ENCODE assay signal across 8 mouse cellular contexts in the genomic region with DNA sequence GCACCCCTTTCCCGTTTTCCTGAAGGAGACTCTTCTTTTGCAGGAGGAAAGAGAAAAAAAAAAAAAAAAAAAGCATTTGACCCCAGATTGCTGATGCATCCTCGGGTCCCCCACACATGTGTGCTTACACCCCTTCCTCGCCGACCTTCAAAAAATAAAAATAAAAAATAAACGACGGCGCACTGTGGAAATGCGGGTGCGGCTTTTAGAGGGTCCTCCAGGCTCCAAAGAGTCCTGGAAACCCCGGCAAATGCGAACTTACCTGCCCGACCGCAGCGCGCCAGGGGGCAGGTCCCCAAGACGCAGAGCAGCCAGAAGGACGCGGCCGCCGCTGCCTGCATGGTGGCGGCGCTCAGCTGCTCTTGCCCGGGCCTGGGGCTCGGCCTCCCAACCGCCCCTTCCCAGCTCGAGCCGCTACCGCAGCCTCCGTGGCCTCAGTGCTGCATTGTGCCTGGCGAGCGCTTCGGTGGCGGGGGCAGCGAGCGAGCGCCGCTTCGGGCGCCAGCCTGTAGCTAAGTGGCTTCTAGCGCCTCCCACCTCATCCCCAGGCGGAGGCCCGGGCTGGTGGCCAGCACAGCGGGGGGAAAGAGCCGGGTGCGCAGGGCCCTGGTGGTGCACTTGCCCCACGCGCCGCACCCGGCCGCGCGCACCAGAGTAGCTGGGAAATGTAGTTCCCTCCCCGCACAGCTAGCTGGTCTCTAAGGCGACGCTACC. TPM values are rescaled to one million over a fixed set of nuclear protein-coding genes. Genes with fewer than 3 reads are reported as not detected.
A peak's percentile ranks its signal among the peaks of the same experiment; 100 is the strongest.
DNase-seq lines count a peak whose midpoint lies in the region; ATAC-seq lines count a peak whose summit lies in the region.
"Had no signal": no experiment of that assay in that cellular context is flagged by ENCODE, and none has a peak within 500 bp of the region (broad histone marks: within the 10 kb centered on the region; RNA-seq: fewer than 3 reads in every experiment).

Adam22 (minus strand) TSS at position 547 of the 714 bp plus-strand sequence.

- H3K9me3 ChIP-seq in forebrain, embryonic 10.5 days = 0 out of 2 replicates have a peak, but pooled peaks cover 3% of the 10 kb centered on the region
- no peaks in the 10 kb centered on the region for H3K9me3 ChIP-seq in heart, embryonic 12.5 days (replicated peaks)
- no peaks in the 10 kb centered on the region for H3K9me3 ChIP-seq in kidney, embryonic 15.5 days (replicated peaks)
- H3K9me3 ChIP-seq in limb, embryonic 13.5 days = no peaks in the 10 kb centered on the region
- no peaks in the 10 kb centered on the region for H3K9me3 ChIP-seq in midbrain, embryonic 12.5 days

- ATAC-seq in cerebellum, adult (ENCODE audit: insufficient number of reproducible peaks, low FRiP score, low TSS enrichment) = peak; percentile 92
- ATAC-seq in heart, embryonic 12.5 days (ENCODE audit: insufficient number of reproducible peaks, low FRiP score) = peak; percentile 91
- ATAC-seq in kidney, embryonic 15.5 days (replicated peaks; ENCODE audit: low FRiP score) = peak; percentile 96
- peak; percentile 94 for ATAC-seq in limb, embryonic 13.5 days (ENCODE audit: low FRiP score, low read depth)
- ATAC-seq in midbrain, embryonic 12.5 days (ENCODE audit: low FRiP score, low read depth) = peak; percentile 96

- peak within 1 kb of the TSS; percentile 75 for H3K9ac ChIP-seq in heart, embryonic 12.5 days
- H3K9ac ChIP-seq in kidney, embryonic 15.5 days = peak within 1 kb of the TSS; percentile 69
- peak within 1 kb of the TSS; percentile 82 for H3K9ac ChIP-seq in limb, embryonic 13.5 days
- peak within 1 kb of the TSS; percentile 67 for H3K9ac ChIP-seq in midbrain, embryonic 12.5 days (replicated peaks)

- H3K27ac ChIP-seq in forebrain, embryonic 10.5 days = peak within 1 kb of the TSS; percentile 88
- no peak within 1 kb of the TSS for H3K27ac ChIP-seq in heart, embryonic 12.5 days (ENCODE audit: poor library complexity, severe bottlenecking)
- H3K27ac ChIP-seq in kidney, embryonic 15.5 days = peak within 1 kb of the TSS; percentile 57; the same call in 1 of the 2 replicates
- peak within 1 kb of the TSS; percentile 48; the same call in 1 of the 2 replicates for H3K27ac ChIP-seq in limb, embryonic 13.5 days
- peak within 1 kb of the TSS; percentile 85 for H3K27ac ChIP-seq in midbrain, embryonic 12.5 days (replicated peaks)

- peaks cover 13% of the 10 kb centered on the region for H3K27me3 ChIP-seq in forebrain, embryonic 10.5 days (ENCODE audit: poor library complexity, severe bottlenecking)
- H3K27me3 ChIP-seq in heart, embryonic 12.5 days (replicated peaks) = peaks cover 12% of the 10 kb centered on the region; the same call in 1 of the 2 replicates
- peaks cover 13% of the 10 kb centered on the region for H3K27me3 ChIP-seq in kidney, embryonic 15.5 days
- H3K27me3 ChIP-seq in limb, embryonic 13.5 days = peaks cover 10% of the 10 kb centered on the region; the same call in 1 of the 2 replicates
- H3K27me3 ChIP-seq in midbrain, embryonic 12.5 days = no peaks in the 10 kb centered on the region

- peak within 1 kb of the TSS; percentile 75 for H3K4me3 ChIP-seq in forebrain, embryonic 10.5 days
- peak within 1 kb of the TSS; percentile 65 for H3K4me3 ChIP-seq in heart, embryonic 12.5 days
- H3K4me3 ChIP-seq in kidney, embryonic 15.5 days (replicated peaks) = peak within 1 kb of the TSS; percentile 78
- peak within 1 kb of the TSS; percentile 75 for H3K4me3 ChIP-seq in limb, embryonic 13.5 days
- peak within 1 kb of the TSS; percentile 78 for H3K4me3 ChIP-seq in midbrain, embryonic 12.5 days
- H3K4me3 ChIP-seq: myocyte had no signal

- peak; percentile 65 for DNase-seq in forebrain, embryonic 10.5 days (ENCODE audit: extremely low spot score, low spot score)
- DNase-seq in spleen, postnatal 36 days (ENCODE audit: low spot score in 2 of 2) = peak; percentile 8 to 9

- H3K4me2 ChIP-seq in heart, embryonic 12.5 days = peak within 1 kb of the TSS; percentile 85
- peak within 1 kb of the TSS; percentile 91 for H3K4me2 ChIP-seq in kidney, embryonic 15.5 days
- H3K4me2 ChIP-seq in limb, embryonic 13.5 days (replicated peaks) = peak within 1 kb of the TSS; percentile 81
- peak within 1 kb of the TSS; percentile 66 for H3K4me2 ChIP-seq in midbrain, embryonic 12.5 days (replicated peaks)

- under 1% methylated on average over 55 of the region's 55 CpGs for WGBS in forebrain, embryonic 10.5 days
- WGBS in heart, embryonic 12.5 days = under 1% methylated on average over 55 of the region's 55 CpGs
- under 1% methylated on average over 49 of the region's 55 CpGs for WGBS in kidney, embryonic 15.5 days
- WGBS in limb, embryonic 13.5 days = under 1% methylated on average over 55 of the region's 55 CpGs
- under 1% methylated on average over 50 of the region's 55 CpGs for WGBS in midbrain, embryonic 12.5 days

- peaks cover 18% of the 10 kb centered on the region for H3K4me1 ChIP-seq in forebrain, embryonic 10.5 days
- H3K4me1 ChIP-seq in heart, embryonic 12.5 days (replicated peaks) = peaks cover 5% of the 10 kb centered on the region
- peaks cover 11% of the 10 kb centered on the region; the same call in 1 of the 2 replicates for H3K4me1 ChIP-seq in kidney, embryonic 15.5 days
- 0 out of 2 replicates have a peak, but pooled peaks cover 9% of the 10 kb centered on the region for H3K4me1 ChIP-seq in limb, embryonic 13.5 days
- H3K4me1 ChIP-seq in midbrain, embryonic 12.5 days = peaks cover 6% of the 10 kb centered on the region

- no peaks in the 10 kb centered on the region for H3K36me3 ChIP-seq in forebrain, embryonic 10.5 days (replicated peaks)
- no peaks in the 10 kb centered on the region for H3K36me3 ChIP-seq in heart, embryonic 12.5 days
- H3K36me3 ChIP-seq in kidney, embryonic 15.5 days = no peaks in the 10 kb centered on the region
- no peaks in the 10 kb centered on the region for H3K36me3 ChIP-seq in limb, embryonic 13.5 days
- no peaks in the 10 kb centered on the region for H3K36me3 ChIP-seq in midbrain, embryonic 12.5 days

RNA-seq across cellular contexts. Expression of gene Adam22, which starts in this region (rescaled TPM):
- polyA plus RNA-seq in forebrain, embryonic 10.5 days (2016; fragmentation: Nextera tagmentation; extraction: Ambion mirVana) = 7.3 and 8.1 TPM in 2 replicates
- polyA plus RNA-seq in heart, embryonic 12.5 days (2016; fragmentation: Nextera tagmentation; extraction: Ambion mirVana) = 8.1 and 8.8 TPM in 2 replicates
- 8.2 and 8.5 TPM in 2 replicates for polyA plus RNA-seq in kidney, embryonic 15.5 days (2015; fragmentation: Nextera tagmentation; extraction: Ambion mirVana)
- polyA plus RNA-seq in limb, embryonic 13.5 days (2015; fragmentation: Nextera tagmentation; extraction: Ambion mirVana) = 13.7 and 14.6 TPM in 2 replicates
- polyA plus RNA-seq in midbrain, embryonic 12.5 days (2016; fragmentation: Nextera tagmentation; extraction: Ambion mirVana) = 20.5 and 21.8 TPM in 2 replicates
